Mouse (Mus musculus): ENCODE measurements around the gene Olfr1053. TPM values are rescaled to one million over a fixed set of nuclear protein-coding genes. Genes with fewer than 3 reads are reported as not detected.
"Not testable (repeated sequence)": the region's sequence is repeated elsewhere in the genome, so short reads cannot be mapped to it uniquely, and the experiment has no call there.

Gene Olfr1053
- not detected for total RNA-seq (2022)

DNA sequence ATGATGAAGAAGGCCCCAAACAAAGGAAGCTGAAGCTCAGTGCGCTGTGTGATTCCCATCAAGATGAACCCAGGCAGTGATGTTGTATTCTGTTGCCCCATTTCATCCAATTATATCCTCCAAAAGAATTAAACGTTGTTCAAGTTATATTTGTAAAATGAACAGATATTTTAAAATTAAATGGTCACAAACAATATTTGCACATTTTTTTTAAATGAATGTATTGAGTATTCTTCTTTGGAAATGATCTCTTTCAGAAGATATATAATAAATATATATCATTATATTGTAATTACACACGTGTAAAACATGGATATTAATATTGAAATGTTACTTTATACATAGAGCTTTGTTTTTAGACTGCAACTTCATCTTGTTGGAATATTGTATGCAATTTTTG lies at the start of gene Olfr1053:
Gene Olfr1053 (minus strand): TSS at position 101 of the 400 bp plus-strand sequence.
- DNase-seq (ENCODE audit: low spot score), result no peak

DNA sequence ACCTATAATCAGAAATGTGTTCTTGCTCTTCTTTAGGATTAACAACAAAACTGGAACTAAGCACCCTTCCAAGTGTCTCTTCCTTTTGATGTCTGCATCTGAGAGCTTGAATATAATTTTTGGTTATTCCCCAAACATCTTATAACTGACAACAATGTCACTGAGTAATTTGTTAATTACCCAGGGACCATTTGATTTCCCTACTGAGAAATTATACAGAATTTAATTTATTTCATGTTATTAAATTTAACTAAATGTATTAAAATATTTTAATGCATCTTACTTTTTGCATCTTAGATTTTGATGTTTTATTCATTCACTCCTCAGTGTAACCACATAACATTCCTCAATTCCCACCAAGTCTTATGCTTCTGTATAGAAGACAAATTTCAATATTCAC lies 47.3 kb upstream of the Olfr1053 start, which contains the start of gene Olfr1056:
Gene Olfr1056 (minus strand): TSS at position 101 of the 400 bp plus-strand sequence.
- no peak for DNase-seq (ENCODE audit: low spot score)

DNA sequence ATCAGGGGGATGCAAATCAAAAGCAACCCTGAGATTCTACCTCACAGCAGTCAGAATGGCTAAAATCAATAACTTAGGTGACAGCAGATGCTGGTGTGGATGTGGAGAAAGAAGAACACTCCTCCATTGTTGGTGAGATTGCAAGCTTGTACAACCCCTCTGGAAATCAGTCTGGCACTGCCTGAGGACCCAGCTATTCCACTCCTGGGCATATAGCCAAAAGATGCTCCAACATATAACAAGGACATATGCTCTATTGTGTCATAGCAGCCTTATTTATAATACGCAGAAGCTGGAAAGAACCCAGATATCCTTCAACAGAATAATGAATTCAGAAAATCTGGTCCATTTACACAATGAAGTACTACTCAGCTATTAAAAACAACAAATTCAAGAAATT lies 36.7 kb upstream of the Olfr1053 start:
- not testable (repeated sequence) for DNase-seq (ENCODE audit: low spot score)

DNA sequence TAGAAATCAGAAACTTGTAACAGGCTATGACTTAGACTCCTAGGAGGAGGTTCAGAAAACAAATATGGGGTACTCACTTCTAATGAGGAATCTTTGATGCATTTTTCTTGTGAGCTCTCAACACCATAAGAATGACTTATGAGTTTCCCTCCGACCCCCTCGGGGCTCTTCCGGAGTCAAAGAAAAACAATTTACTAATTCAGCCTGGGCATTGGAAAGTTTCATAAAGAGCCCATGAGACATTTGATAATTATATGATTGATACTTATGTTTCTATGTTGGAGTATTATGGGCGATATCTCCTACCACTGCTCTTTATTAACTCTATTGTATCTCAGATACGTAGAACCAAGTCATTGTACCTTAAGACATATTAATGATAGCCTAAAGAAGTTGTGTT lies 35.1 kb upstream of the Olfr1053 start, which contains the start of gene Olfr1055:
Gene Olfr1055 (minus strand): TSS at position 101 of the 400 bp plus-strand sequence.
- DNase-seq (ENCODE audit: low spot score), result no peak

DNA sequence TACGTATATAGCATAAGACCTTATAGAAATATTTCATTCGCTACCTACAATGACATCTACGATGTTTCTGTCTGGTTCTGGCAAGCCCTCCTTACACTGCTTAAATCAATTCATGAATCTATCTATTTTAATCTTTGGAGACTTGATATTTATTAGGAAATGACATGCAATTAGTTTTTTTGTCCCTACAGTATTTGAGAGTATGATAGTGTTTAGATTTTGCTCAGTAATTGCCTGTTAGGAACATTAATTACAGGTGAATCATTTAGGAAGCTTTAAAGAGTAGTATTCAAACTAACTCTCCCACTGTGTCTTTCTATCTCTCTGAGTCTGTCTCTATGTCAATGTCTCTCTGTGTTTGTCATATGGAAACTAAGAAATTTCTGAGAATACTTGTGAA lies 20.2 kb upstream of the Olfr1053 start, which contains the start of gene Olfr1054:
Gene Olfr1054 (minus strand): TSS at position 101 of the 400 bp plus-strand sequence.
- DNase-seq (ENCODE audit: low spot score), result no peak

DNA sequence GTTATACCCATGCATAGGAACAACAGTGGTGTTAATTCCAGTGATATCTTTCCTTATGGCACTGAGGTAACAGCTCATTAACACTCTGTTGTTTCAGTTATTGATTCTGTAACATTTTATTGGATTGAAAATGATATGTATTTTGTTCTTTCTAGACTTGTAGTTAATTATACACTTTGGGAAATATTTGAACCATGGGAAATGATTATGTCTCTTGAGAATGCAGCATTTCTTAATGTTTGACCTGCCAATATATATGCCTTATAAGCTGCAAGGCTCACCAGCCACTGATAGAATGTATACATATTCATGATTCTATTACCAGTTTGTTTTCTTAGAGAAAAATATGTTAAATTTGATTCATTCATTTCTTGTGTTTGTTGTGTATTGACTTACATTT lies 22.9 kb downstream of the Olfr1053 start, which contains the start of gene Olfr1052:
Gene Olfr1052 (plus strand): TSS at position 301 of the 400 bp plus-strand sequence.
- no peak for DNase-seq (ENCODE audit: low spot score)

DNA sequence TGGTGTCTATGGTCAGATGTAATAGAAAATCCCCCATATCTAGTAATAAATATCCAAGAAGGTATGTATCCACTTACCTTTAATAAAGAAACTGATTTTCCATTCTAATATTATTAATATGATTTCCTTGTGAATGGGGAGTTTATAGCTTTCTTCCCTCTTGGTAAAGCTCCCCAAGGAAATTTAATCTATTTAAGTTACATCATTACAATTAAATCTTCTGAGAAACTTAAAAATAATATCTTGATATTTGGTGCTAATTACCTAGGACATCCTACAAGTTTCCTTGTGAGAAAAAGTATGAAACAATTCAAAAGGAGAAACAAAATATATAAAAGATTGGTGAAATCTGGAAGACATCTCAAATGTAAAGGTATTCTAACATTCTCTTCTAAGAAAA lies 36.1 kb downstream of the Olfr1053 start, which contains the start of gene Olfr1051:
Gene Olfr1051 (minus strand): TSS at position 101 of the 400 bp plus-strand sequence.
- not testable (repeated sequence) for DNase-seq (ENCODE audit: low spot score)

Other genes starting within 250 kb of the Olfr1053 start
- gene Olfr1036, start 241.3 kb downstream of the Olfr1053 start, total RNA-seq (2022), result not detected
- not detected for gene Olfr1037, start 227.9 kb downstream of the Olfr1053 start, total RNA-seq (2022)
- not detected for gene Olfr1039, start 179.4 kb downstream of the Olfr1053 start, total RNA-seq (2022)
- gene Olfr1040, start 168.6 kb downstream of the Olfr1053 start, total RNA-seq (2022), result not detected
- gene Olfr1042, start 153.4 kb downstream of the Olfr1053 start, total RNA-seq (2022), result not detected
- not detected for gene Olfr1043, start 147.8 kb downstream of the Olfr1053 start, total RNA-seq (2022)
- gene Olfr1044, start 137.5 kb downstream of the Olfr1053 start, total RNA-seq (2022), result not detected
- not detected for gene Olfr52, start 129.6 kb downstream of the Olfr1053 start, total RNA-seq (2022)
- not detected for gene Olfr1045, start 112.3 kb downstream of the Olfr1053 start, total RNA-seq (2022)
- not detected for gene Olfr1046, start 96.0 kb downstream of the Olfr1053 start, total RNA-seq (2022)
- gene Olfr1047, start 83.9 kb downstream of the Olfr1053 start, total RNA-seq (2022), result not detected
- not detected for gene Olfr1048, start 75.0 kb downstream of the Olfr1053 start, total RNA-seq (2022)
- gene Olfr1049, start 57.0 kb downstream of the Olfr1053 start, total RNA-seq (2022), result not detected
- not detected for gene Olfr1051, start 36.2 kb downstream of the Olfr1053 start, total RNA-seq (2022)
- not detected for gene Olfr1052, start 22.8 kb downstream of the Olfr1053 start, total RNA-seq (2022)
- not detected for gene Olfr1054, start 20.1 kb upstream of the Olfr1053 start, total RNA-seq (2022)
- gene Olfr1055, start 35.0 kb upstream of the Olfr1053 start, total RNA-seq (2022), result not detected
- not detected for gene Olfr1056, start 47.2 kb upstream of the Olfr1053 start, total RNA-seq (2022)
- gene Olfr1057, start 63.1 kb upstream of the Olfr1053 start, total RNA-seq (2022), result not detected
- not detected for gene Olfr1058, start 73.3 kb upstream of the Olfr1053 start, total RNA-seq (2022)
- not detected for gene Olfr1061, start 98.8 kb upstream of the Olfr1053 start, total RNA-seq (2022)
- not detected for gene Olfr1062, start 111.5 kb upstream of the Olfr1053 start, total RNA-seq (2022)
- gene Olfr1065, start 135.3 kb upstream of the Olfr1053 start, total RNA-seq (2022), result not detected
- gene Olfr1066, start 141.0 kb upstream of the Olfr1053 start, total RNA-seq (2022), result not detected
- gene Olfr228, start 172.1 kb upstream of the Olfr1053 start, total RNA-seq (2022), result not detected
- not detected for gene Olfr1076, start 193.2 kb upstream of the Olfr1053 start, total RNA-seq (2022)
- gene Olfr1079, start 227.2 kb upstream of the Olfr1053 start, total RNA-seq (2022), result not detected
- gene Olfr1080, start 243.0 kb upstream of the Olfr1053 start, total RNA-seq (2022), result not detected

All from heart, adult 8-10 months (tissue).